Mouse (Mus musculus): ENCODE measurements around the gene Pdzrn4. TPM values are rescaled to one million over a fixed set of nuclear protein-coding genes. Genes with fewer than 3 reads are reported as not detected.

The Pdzrn4 gene
- total and polyA plus RNA-seq, 3 experiments, result 0.90 to 3.5 (median 2.7) TPM

DNA sequence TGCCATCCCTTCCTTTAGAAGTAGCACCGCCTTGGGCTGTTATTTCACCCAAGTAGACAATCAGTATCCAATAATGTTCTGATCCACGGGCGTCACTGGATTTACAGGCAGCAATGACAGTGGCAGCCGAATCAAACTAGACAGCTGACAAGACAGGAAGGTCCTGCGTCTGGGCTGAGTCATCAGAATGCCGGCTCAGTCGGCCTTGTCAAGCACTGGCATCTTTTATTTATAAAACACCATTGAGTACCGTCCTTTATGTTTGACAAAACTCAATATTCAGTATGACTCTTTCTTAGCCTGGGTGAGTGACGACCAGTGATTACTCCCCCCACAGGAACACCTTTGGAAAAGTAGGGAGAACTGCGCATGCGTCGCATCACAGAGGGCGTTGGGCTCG lies 391.4 kb downstream of the Pdzrn4 start:
- TF ChIP-seq CTCF (IDR thresholded peaks at IDR 0.05), result no peak
- no peak for TF ChIP-seq EP300 (IDR thresholded peaks at IDR 0.05; ENCODE audit: insufficient read depth, low read depth, low read length)
- TF ChIP-seq POLR2A (IDR thresholded peaks at IDR 0.05; ENCODE audit: insufficient read depth, low read depth, low read length), result no peak
- H3K79me2 ChIP-seq (replicated peaks; ENCODE audit: control insufficient read depth, insufficient read depth, low read length), result no peaks in the 10 kb centered on the region

DNA sequence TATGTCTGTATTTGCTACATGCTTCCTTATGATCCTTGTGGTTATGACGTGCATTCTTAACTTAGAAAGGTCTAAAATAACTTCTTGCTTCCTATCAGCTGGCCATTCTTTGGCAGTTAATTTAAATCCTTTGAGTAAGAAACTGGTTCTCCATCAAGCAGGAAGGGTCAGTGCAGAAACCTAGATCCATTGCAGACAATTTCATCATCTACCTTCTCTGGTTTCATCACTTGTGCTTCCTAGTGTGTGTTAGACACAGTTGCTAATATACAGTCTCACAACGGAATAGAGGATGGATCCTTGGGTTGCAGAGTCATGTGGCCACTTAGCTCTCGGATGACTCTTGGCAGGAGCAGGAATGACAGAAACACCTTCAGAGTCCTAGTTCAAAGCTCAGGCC lies 397.6 kb downstream of the Pdzrn4 start:
- H3K79me2 ChIP-seq (replicated peaks; ENCODE audit: control insufficient read depth, insufficient read depth, low read length), result no peaks in the 10 kb centered on the region
- H3K4me3 ChIP-seq, result no peak overlapping the region
- no peaks in the 10 kb centered on the region for H3K27me3 ChIP-seq (ENCODE audit: control insufficient read depth, insufficient read depth, low read length)
- intact Hi-C loops (cut with DNase I), result no loop called here
- H3K27ac ChIP-seq, result no peak overlapping the region
- WGBS, result 70% methylated on average over 3 of the region's 3 CpGs
- H3K36me3 ChIP-seq (ENCODE audit: control insufficient read depth, insufficient read depth, low read length), result no peaks in the 10 kb centered on the region
- TF ChIP-seq EP300 (IDR thresholded peaks at IDR 0.05; ENCODE audit: insufficient read depth, low read depth, low read length), result no peak
- no peak for TF ChIP-seq CTCF (IDR thresholded peaks at IDR 0.05)
- no peak for TF ChIP-seq POLR2A (IDR thresholded peaks at IDR 0.05; ENCODE audit: insufficient read depth, low read depth, low read length)
- H3K9ac ChIP-seq (ENCODE audit: low read depth, low read length), result no peak overlapping the region
- DNase-seq, result no peak
- no peaks in the 10 kb centered on the region for H3K4me1 ChIP-seq (ENCODE audit: control insufficient read depth, insufficient read depth, low read length)

More for the DNA sequence above, 391.4 kb downstream of the Pdzrn4 start:
- intact Hi-C loops (cut with DNase I), result no loop called here
- Histone ChIP-seq H3K4me1 (ENCODE audit: control insufficient read depth, insufficient read depth, low read length) (no peaks in the 10 kb centered on the region), H3K36me3 (ENCODE audit: control insufficient read depth, insufficient read depth, low read length) (no peaks in the 10 kb centered on the region), H3K9ac (ENCODE audit: low read depth, low read length) (no peak overlapping the region), H3K27me3 (ENCODE audit: control insufficient read depth, insufficient read depth, low read length) (no peaks in the 10 kb centered on the region), H3K4me3 (no peak overlapping the region), H3K27ac (no peak overlapping the region)
- 65% methylated on average over 14 of the region's 14 CpGs for WGBS
- DNase-seq, result no peak

GRCm38 (mm10) chr15:92805934-92806333 lies 409.3 kb downstream of the Pdzrn4 start:
- no peak for TF ChIP-seq EP300 (IDR thresholded peaks at IDR 0.05; ENCODE audit: insufficient read depth, low read depth, low read length)
- TF ChIP-seq CTCF (IDR thresholded peaks at IDR 0.05), result no peak
- no peak for TF ChIP-seq POLR2A (IDR thresholded peaks at IDR 0.05; ENCODE audit: insufficient read depth, low read depth, low read length)
- no peaks in the 10 kb centered on the region for H3K27me3 ChIP-seq (ENCODE audit: control insufficient read depth, insufficient read depth, low read length)
- no peaks in the 10 kb centered on the region; the same call in 1 of the 2 replicates for H3K4me1 ChIP-seq (ENCODE audit: control insufficient read depth, insufficient read depth, low read length)
- H3K36me3 ChIP-seq (ENCODE audit: control insufficient read depth, insufficient read depth, low read length), result no peaks in the 10 kb centered on the region
- H3K4me3 ChIP-seq, result no peak overlapping the region
- intact Hi-C loops (cut with DNase I), result no loop called here
- H3K9ac ChIP-seq (ENCODE audit: low read depth, low read length), result no peak overlapping the region
- 15% methylated on average over 3 of the region's 3 CpGs for WGBS
- no peaks in the 10 kb centered on the region for H3K79me2 ChIP-seq (replicated peaks; ENCODE audit: control insufficient read depth, insufficient read depth, low read length)
- no peak overlapping the region for H3K27ac ChIP-seq
- DNase-seq, result no peak

DNA sequence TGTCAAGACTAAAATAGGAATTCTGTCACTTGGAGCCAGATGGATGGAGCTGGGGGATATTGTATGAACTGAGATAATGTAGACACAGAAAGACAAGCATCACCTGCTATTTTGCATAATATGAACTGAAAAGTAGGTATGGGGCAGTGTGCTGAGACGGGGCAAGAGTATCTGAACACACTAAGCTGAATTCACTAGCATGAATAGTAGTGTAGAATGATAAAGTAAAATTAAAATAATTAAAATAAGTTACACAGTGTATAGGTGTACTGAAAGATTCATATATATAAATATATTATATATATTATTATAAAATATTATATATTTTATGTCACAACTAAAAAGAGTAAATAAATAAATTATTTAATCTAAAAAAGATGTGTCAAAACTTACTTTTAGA lies 409.7 kb downstream of the Pdzrn4 start:
- 84% methylated on average over 1 of the region's 1 CpGs for WGBS
- no peaks in the 10 kb centered on the region for H3K79me2 ChIP-seq (replicated peaks; ENCODE audit: control insufficient read depth, insufficient read depth, low read length)
- no peaks in the 10 kb centered on the region; the same call in 1 of the 2 replicates for H3K4me1 ChIP-seq (ENCODE audit: control insufficient read depth, insufficient read depth, low read length)
- H3K9ac ChIP-seq (ENCODE audit: low read depth, low read length), result no peak overlapping the region
- H3K36me3 ChIP-seq (ENCODE audit: control insufficient read depth, insufficient read depth, low read length), result no peaks in the 10 kb centered on the region
- no peak for DNase-seq
- no peak overlapping the region for H3K4me3 ChIP-seq
- no peak overlapping the region for H3K27ac ChIP-seq
- intact Hi-C loops (cut with DNase I), result no loop called here
- TF ChIP-seq POLR2A (IDR thresholded peaks at IDR 0.05; ENCODE audit: insufficient read depth, low read depth, low read length), result no peak
- H3K27me3 ChIP-seq (ENCODE audit: control insufficient read depth, insufficient read depth, low read length), result no peaks in the 10 kb centered on the region

All from heart, adult 2 months (tissue).